Mouse (Mus musculus): ENCODE results near the gene Sox13.

The Sox13 gene

DNA sequence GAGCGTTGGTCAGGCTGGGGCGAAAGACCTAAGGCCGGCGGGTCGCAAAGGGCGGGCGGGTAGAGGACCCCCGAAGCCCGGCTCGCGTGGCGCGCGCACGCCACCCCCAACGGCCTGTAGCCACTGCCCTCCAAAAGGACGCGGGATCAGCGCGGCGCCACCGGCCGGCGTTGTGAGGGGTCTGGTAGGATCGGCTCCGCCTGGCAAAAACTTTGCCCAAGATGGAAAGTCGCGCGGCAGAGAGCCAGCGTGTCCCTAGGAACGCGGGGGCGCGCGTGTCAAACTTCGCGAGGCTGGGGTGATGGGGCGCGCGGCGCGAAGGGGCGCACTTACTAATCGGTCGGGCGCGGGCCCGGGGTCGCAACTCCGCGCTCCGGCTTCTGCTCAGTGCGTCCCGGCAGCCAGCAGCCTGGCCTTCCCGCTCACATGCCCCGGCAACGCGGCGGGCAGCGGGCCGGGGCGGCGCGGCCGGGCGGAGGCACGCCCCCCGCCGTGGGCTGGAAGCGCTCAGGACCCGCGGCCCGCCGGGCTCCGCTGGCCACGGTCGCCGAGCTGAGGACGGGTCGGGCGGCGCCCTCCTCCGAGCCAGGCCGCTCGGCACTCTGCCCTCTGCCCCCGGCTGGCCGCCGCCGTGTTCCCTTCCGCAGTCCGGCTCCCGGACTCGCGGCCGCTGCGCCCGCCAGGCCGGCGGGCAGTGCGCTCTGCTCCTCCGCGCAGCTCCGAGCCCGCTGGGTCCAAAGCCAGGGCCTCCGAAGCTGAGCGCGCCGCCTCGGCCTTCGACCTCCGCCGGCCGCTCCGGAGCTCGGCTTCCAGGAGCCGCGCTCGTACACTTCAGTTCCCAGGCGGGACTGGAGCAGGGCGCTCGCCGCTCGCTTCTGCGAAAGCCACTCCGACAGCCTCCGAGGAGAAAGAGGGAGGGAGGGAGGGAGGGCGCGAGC, at the start of gene Sox13:
Gene Sox13 (minus strand): TSS at position 835 of the 938 bp plus-strand sequence.
- DNase-seq: peak; percentile 16 to 34

GRCm38 (mm10) chr1:133471556-133471955, 47.4 kb upstream of the Sox13 start:
- DNase-seq: no peak

GRCm38 (mm10) chr1:133471086-133471485, 46.9 kb upstream of the Sox13 start:
- DNase-seq: no peak

- DNase-seq: no peak
Measured at GRCm38 (mm10) chr1:133470242-133471025, 46.3 kb upstream of the Sox13 start.

DNA sequence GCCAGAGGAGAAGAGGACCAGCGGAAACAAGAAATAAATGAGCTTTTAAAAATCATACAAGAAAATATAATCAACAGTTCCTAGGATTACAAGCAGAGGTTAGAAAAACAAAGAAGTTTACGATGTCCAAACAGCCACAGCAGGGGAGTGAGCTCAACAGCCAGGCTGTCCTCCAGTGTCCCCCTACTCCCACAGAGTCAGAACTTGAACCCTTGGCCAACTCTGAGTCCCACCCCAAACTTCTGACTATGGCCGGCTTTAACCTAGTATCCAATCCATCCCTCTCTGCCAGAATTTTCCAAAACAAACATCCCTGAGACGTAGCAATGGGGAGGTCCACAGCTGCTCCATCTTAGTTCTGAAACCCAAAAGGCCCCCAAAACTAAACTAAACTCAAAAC, 45.0 kb upstream of the Sox13 start:
- no peak for DNase-seq

DNA sequence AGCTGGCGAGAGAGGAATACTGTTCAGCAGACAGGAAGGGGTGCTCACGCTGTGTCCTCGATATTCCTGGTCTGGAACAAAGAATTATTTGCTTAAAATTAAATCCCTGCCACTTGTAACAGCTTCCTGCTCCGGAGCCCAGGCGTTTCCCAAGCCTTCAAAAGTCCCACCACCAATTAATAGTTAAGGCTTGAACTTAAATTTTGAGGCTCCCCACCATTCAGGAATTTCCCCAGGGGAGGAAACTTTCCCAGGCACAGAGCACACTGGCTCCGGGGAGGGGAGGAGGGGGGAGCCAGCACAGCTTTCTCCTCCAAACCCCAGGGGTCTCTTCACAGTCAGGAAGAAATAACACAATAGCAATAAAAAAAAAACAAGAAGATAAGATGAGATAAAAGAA, 44.6 kb upstream of the Sox13 start:
- no peak for DNase-seq

DNA sequence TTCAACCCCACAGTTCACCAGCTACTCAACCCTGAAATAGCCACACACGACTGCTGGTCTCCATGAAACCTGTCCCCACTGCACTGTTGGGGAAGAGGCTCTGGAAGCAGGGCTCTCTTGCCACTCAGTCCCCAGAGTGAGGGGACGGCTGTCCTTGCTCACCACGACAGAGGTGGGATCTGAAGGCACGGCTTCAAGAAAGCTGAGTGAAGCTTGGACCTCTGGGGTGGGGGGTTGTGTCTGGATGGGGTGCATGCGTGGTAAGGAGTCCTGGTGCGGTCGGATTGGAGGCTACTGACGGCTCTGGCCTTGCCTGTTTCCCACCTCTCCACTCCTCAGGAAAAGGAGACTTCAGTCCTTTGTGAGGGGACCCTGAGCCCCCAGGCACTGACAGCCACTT, 43.7 kb upstream of the Sox13 start:
- no peak for DNase-seq

DNA sequence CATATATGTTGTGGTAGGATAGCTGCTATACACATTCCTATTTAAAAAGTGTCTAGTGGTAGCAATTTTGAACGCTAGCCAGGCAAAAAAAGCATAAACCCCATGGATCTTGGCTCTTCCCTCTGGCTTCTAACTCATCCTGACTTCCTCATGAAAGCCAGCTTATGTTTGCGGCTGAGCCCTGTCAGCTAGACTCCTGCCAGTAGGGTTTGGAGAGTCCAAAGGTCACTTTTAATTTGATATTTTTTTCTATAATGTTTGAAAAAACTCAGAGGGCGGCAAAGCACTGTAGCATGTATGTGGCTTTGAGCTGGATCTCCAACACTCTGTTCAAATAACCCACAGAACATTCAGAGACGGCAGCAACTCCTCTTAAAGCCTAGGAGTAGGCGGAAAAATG, 39.0 kb upstream of the Sox13 start:
- no peak for DNase-seq

- no peak for DNase-seq
Measured at GRCm38 (mm10) chr1:133460996-133461395, 36.8 kb upstream of the Sox13 start.

- no peak for DNase-seq
Measured at GRCm38 (mm10) chr1:133456097-133456496, 31.9 kb upstream of the Sox13 start.

- DNase-seq: no peak
Measured at GRCm38 (mm10) chr1:133452564-133453165, 28.5 kb upstream of the Sox13 start.

DNA sequence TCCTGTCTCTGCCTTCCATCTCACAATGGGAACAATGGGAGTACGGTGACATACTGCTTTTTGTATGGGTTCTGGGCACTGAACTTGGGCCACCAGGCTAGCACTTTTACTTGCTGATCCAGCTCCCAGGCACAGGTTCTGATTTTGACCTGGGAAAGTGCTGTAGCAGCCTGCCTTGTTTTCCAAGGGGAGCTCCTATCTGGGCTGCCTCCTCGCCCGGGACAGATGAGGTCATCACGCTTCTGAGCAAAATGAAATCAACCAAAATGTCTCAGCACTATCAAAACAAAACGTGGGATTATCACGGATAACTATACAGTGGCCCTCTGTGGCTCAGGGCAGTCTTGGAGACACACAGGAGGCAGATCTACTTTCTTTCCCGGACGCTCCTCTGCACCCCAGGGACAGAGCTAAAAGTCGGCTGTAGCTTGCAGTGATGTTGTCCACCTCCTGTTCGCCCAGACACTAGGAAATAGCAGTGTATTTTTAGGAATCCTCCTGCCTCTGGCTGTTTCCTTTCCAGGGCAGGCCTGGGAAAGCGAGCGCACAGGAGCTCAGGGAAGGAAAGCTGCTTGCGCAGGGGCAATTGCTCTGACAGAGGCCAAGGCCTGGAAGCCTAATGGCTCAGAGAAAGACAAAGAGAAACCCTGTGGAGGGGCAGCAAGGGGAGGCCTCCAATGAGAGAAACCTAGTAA, 27.8 kb upstream of the Sox13 start:
- no peak for DNase-seq

DNA sequence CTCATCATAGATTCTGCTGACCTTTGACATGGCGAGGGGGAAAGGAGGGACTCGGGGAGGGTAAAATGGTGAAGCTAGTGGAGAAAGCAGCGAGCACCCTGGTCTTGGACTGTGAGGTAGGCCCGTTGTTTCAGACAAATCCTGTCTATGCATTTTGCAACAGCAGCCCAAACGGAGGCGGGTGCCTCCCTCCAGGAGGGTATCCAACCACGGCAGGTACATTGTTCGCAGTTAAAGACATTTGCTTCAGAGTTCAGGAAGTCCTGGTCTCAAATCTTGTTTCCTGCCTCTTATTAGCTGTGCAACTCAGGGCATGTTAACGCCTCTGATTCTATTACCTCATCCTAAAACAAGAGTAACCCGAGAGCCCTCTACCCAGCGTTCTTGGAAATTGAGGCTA, 26.8 kb upstream of the Sox13 start:
- DNase-seq: no peak

- no peak for DNase-seq
Measured at GRCm38 (mm10) chr1:133448351-133448931, 24.3 kb upstream of the Sox13 start.

DNA sequence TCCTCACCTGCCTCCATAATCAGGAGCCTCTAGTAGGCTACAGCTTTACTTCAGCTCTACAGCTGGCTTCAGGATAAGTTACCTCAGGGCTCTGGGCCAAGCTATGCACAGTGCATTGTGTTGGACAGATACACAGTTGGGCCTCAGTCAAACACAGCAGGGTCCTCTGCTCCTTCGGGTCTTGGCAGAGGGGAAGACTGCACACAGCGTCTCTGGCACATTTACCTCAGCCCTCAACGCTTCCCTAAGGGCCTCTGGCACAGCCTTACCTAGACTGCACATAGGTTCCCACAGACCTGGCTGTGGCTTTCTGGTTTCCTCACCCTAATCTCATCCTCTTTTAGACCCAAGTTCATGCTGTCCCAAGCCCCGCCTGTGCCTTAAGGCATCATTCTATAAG, 22.1 kb upstream of the Sox13 start:
- DNase-seq: no peak

DNA sequence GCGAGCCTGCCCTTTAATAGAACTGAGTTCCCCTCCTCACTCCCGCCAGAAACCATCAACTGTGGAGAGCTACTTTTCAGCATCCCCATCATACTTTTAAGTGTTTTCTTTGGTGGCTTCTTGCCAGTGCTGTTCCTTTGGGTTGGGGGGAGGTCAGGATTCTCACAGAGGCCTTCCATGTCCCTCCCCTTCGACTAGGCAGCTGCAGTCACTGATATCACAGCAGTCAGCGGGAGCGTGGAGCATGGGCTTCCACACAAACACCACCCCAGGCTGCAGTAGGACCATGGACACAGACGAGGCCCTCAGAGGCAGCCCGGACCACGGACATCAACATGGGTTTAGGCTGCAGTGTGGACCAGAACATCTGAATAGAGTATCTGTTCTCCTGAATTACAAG, 20.1 kb upstream of the Sox13 start:
- DNase-seq: no peak

DNA sequence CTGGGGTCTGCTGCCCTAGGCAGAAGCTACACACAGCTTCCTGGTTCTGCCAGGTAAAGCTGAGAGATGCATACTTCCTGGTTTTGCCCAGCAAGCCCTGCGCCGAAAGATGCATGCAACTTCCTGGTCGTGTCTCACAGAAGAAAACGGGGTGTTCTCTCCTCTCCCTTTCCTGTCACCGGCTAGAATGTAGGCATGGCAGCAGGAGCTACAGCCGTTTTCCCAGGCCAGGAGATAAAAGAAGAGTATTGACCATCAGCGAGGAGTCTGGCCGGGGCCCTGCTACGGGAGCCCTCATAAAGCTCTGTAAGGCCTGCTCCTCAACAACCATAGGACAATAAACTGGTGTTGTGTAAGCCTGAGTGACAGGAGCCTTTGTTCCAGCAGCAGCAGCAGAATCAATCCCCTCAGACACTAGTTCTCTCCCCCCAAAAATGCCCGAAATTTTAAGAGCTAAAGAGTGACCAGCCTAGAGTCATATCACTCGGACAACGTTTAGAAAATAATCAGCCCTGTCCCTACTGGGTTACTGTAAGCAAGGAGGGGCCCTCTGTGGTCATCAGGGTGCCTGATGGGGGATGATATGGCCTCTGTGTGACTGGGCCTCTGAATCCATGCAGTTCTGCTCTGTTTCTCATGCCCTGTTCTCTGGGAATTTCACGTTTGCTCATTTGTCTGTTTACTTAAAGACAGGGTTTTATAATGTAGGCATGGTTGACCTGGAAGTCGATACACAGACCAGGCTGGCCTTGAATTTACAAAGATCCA, 13.9 kb upstream of the Sox13 start:
- DNase-seq: no peak

GRCm38 (mm10) chr1:133434756-133435112, 10.6 kb upstream of the Sox13 start:
- no peak for DNase-seq

DNA sequence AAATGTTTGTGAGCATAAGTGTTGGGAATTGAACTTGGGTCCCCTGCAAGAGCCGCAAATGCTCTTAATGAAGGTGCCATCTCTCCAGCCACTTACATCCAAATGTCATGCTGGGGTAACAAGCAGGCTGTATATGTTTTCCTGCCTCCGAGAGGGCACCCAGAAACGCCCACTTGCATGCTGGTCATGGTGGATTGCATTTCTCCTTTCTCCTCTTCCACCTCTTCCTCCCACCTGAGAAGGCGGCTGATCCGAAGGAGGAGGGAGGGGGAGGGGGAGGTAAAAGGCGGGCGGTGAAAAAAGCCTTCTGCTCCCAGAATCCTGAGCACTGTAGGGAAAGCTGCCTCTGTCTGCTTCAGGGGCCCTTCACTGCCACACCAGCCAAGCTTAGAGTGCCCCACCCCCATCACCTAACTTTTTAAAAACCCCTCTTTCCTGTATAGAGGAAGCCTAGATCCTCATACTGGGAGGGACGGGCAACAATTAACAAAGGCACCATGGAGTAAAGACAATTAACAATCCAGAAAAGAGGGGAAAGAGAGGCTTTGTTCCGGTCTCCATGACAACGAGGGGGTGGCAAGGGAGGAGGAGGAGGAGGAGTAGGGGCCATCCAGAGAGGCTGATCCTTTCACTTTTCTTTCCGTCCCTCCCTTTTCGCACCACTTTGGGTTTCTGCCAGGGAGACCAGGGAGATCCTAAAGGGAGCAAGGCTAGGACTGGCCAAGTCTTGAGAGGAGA, 10.0 kb upstream of the Sox13 start:
- peak in 1 of 2 experiments; percentile 25 for DNase-seq

GRCm38 (mm10) chr1:133432566-133432965, 8.4 kb upstream of the Sox13 start:
- DNase-seq: no peak

DNA sequence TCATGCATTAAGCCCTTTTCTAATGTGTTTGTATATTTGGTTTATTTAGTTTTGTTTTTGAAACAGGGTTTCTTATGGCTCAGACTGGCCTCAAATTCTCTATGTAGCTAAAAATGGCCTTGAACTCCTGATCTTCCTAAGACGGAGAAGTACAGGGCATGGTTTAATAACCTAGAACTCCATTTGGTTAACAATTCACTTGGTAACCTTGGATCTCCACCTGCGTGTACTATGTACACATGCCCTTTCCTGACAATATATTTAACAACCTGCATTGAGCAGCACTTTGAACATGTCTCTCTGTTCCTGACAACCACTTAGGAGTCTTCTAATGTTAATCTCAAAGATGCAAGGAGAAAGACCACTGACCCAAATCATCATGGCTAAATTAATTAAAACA, 7.0 kb upstream of the Sox13 start:
- no peak for DNase-seq
